Mouse (Mus musculus) gastrocnemius, adult 18-20 months (tissue): ENCODE measurements around the gene Atad3a. TPM values are rescaled to one million over a fixed set of nuclear protein-coding genes. Genes with fewer than 3 reads are reported as not detected.
"Not testable (repeated sequence)": the region's sequence is repeated elsewhere in the genome, so short reads cannot be mapped to it uniquely, and the experiment has no call there.

ENCODE experiments used
- DNase-seq: peaks from one replicate; pipeline ENCODE4 v3.0.0; 2021; ENCODE audit warnings: low spot score
- long read RNA-seq, 2 experiments: library from polyadenylated mRNA; stranded (forward); transcript quantifications; one replicate each; pipeline ENCODE4 v2.0.0; 2021
- total RNA-seq, 2 experiments: library from RNA; stranded (reverse); gene quantifications; 2 replicates each; pipeline ENCODE4 v1.2.3; 2021

Atad3a gene
- 10 to 100 TPM; 25.0 to 28.1 TPM for total RNA-seq
- long read RNA-seq, experiment 1, transcript Atad3a-201 (16 exons, 2,413 nt), result major isoform, 44 of 53 reads
- long read RNA-seq, experiment 1, partial matches to known transcripts, result 2 of 53 reads
- long read RNA-seq, experiment 1, other reads (novel, unspliced or antisense), result 7 of 53 reads
- long read RNA-seq, experiment 2, transcript Atad3a-201 (16 exons, 2,413 nt), result major isoform, 29 of 35 reads
- long read RNA-seq, experiment 2, partial matches to known transcripts, result 3 of 35 reads
- long read RNA-seq, experiment 2, other reads (novel, unspliced or antisense), result 3 of 35 reads

- DNase-seq, result peak; percentile 97
Observed at GRCm38 (mm10) chr4:155760613-155761355, at the start of gene Atad3a. Atad3a (minus strand) TSS chr4:155761093.

GRCm38 (mm10) chr4:155807841-155808240 is 46.9 kb upstream of the Atad3a start:
- no peak for DNase-seq

DNA sequence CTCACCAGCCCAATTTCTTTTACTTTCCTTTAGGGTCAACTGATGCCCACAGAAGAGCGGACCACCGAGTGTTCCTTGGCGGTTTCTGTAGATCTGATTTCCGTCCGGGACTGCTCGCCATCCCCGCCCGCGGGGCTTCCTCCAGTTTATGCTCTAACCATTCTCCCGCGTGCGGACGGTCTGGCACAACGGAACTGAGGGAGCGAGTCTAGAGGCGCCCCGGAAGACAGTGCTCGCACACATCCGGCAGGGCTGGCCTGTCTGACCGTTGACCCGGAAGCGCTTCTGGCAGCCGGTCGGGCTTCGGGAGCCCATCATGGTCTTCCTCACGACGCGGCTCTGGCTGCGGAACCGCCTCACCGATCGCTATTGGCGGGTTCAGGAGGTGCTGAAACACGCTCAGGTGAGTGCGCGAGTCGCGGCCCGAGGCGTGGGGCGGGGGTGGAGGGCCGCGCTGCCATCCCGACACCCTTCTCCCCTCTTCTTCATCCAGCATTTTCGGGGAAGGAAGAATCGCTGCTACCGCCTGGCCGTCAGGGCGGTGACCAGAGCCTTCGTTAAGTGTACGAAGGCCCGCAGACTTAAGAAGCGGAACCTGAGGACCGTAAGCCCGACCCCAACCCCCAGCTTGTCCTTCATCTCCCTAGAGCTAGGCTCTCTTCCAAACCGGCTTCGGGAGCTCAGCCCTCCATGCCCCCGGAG is 42.6 kb upstream of the Atad3a start:
- peak; percentile 97 for DNase-seq

DNA sequence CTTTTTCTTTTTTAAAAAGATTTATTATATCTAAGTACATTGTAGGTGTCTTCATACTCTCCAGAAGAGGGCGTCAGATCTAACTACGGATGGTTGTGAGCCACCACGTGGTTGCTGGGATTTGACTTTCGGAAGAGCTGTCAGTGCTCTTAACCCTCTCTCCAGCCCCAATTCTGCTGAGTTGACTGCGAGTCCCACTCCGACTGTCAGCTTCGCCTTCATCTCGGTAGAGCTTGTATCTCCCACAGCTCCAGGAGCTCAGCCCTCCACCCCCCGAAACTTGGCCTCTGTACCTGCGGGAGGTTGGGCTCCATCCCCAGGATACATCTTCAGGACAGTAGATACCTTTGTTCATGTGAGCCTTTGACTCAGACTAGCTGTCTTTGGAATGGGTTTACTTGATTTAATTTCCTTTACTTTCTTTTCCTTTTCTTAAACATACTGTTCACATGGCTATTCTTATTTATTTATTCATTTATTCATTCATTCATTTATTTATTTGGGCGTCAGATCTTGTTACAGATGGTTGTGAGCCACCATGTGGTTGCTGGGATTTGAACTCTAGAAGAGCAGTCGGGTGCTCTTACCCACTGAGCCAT is 41.9 kb upstream of the Atad3a start, which contains the start of gene Mrpl20:
TSS of gene Mrpl20 (plus strand) at position 138 of the 599 bp plus-strand sequence.
- no peak for DNase-seq

DNA sequence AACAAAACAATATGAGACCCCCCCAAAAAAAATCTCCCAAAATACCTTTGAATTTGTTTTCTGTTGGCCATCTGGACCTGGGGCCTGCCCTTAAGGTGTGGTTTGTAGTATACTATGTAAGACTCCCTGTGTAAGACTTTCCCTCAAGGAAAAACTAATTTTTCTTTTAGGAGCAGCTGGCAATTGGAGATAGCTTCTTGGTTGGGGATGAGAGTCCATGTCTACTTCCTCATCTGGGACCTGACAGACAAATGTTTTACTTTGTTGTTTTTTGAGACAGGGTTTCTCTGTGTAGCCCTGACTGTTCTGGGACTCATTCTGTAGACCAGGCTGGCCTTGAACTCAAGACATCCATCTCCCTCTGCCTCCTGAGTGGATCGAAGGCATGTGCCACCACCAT is 41.2 kb upstream of the Atad3a start:
- DNase-seq, result no peak

DNA sequence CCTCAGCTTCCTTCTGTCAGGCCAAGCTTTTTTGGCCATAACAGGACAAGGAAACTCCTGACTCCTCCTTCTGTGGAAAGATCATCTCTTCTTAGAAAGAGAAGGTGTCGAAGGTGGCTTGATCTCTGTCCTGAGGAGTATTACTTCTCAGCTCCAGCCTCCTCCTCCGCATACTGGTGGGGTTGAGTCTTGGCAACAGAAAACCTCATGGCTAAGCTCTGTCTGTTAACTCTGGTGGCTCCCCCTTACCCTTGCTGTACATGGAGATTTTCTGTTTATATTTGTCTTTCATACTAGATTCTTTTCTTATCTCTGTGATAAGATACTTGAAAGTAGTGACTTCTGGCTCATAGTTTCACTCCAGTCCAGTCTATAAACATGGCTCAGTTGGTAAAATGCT is 32.8 kb upstream of the Atad3a start:
- DNase-seq, result no peak

- no peak for DNase-seq
Observed at GRCm38 (mm10) chr4:155791240-155791933, 30.5 kb upstream of the Atad3a start.

DNA sequence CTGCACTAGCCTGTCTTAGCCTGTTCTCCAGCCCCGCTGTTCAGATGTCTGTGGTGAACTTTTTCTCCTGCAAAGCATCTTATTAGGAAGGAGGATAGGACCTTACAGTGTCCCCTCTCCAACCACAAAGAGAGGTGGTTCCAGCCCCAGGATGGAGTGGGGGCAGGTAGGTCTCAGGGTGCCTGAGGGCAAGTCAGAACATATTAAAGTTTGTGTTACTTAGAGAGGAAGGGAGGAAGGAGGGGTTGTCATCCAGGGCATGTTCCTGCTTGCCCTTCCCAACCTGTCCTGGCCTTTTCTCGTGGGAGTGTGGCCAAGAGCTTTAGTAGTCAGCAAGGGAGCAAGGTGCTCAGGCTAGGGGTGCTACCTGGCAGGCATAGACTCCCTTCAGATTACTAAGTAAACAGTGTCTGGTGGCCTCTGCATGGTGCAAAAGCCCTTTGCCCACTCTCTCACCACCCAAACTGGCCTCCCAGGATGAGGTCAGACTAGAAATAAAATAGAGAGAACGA is 29.8 kb upstream of the Atad3a start:
- no peak for DNase-seq

DNA sequence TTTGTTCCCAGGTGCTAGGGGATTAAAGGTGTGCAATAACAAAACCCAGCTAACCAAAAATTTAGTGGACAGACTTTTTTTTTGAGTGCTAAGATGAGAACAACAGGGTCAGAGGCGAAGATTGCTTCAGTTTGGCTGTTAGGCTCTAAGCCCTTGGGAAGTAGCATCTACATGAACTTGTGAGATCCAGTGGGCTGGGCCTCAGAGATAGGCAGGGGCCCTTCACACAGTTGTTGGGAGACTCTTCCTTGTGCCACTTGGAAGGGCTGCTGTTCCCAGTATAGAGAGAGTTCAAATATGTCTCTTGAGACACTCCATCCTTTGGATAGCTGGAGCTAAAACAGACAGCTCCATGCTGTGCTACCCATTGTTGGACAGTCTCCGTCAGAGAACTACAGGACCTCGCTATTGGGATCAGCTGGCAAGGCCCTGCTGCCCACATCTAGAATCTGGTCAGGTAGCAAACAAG is 29.2 kb upstream of the Atad3a start, which contains the start of gene Ankrd65:
TSS of gene Ankrd65 (plus strand) at position 419 of the 469 bp plus-strand sequence.
- DNase-seq, result no peak

DNA sequence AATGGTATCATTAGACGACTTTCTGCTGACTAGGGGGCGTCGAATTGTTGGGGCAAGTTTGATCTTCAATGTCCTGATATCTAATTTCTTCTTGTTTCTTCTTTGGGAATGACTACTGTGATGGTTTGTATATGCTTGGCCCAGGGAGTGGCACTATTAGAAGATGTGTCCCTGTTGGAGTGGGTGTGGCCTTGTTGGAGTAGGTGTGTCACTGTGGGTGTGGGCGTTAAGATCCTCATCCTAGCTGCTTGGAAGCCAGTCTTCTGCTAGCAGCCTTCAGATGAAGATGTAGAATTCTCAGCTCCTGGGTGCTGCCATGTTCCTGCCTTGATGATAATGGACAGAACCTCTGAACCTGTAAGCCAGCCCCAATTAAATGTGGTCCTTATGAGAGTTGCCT is 27.9 kb upstream of the Atad3a start:
- DNase-seq, result not testable (repeated sequence)

GRCm38 (mm10) chr4:155788300-155788699 is 27.4 kb upstream of the Atad3a start:
- DNase-seq, result no peak

- no peak for DNase-seq
Observed at GRCm38 (mm10) chr4:155785819-155786218, 24.9 kb upstream of the Atad3a start, which contains the start of gene Tmem88b. Tmem88b (minus strand) TSS chr4:155785874.

GRCm38 (mm10) chr4:155785246-155785645 is 24.4 kb upstream of the Atad3a start:
- DNase-seq, result no peak

DNA sequence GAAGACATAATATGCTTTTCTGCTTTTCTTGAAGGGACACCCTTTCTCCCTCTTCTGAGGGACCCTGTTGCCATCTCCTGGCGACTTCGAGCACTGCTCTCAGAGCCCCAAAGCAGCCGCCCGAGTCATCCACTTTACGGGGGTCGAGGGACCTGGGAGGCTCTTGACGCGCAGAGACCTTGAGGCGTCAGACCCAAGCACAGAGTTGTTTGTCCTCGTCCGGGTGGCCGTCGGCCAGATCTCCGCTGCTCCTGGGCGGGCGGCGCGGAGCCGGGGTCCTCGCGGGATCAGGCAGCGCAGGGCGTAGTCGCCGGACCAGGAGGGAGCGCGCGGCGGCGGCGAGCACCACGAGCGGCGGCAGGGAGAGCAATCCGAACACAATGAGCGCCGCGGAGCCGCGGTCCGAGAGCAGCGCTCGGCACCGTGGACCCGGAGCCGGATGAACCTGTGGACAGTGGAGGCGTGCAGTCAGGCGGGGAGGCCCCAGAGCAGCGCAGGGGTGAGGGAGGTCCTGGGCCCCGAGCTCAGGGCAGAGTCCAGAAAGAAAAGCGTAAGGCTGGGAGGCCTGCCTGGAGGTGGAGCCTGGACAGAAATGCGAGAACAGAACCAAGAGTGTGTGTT is 23.3 kb upstream of the Atad3a start:
- peak; percentile 89 for DNase-seq

DNA sequence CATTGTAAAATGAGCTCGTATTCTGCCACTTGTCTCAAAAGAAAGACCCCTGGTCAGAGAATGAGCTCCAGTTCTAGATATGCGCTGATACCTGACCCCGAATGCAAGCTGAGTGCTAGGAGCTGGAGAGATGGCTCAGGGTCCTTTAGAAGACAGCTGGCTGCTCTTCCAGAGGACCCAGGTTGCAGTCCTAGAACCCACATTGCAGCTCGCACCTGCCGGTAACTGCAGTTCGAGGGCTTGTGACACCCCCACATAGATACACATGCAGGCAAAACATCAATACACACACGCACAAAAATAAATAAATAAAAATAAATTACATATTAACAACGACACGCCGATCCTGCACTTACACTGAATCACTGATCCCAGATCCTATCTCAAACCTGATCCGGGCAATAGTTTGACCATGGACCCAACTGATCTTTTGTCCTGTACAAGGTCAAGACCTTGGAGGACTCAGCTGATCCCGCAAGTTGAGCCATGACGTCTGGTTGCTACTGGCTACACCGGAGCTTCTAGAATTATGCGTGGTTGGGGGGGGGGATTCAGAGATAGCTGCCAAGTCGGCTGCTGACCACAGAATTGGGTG is 22.7 kb upstream of the Atad3a start:
- no peak for DNase-seq

GRCm38 (mm10) chr4:155780895-155781294 is 20.0 kb upstream of the Atad3a start:
- DNase-seq, result peak; percentile 94

GRCm38 (mm10) chr4:155779498-155779897 is 18.6 kb upstream of the Atad3a start:
- DNase-seq, result no peak

DNA sequence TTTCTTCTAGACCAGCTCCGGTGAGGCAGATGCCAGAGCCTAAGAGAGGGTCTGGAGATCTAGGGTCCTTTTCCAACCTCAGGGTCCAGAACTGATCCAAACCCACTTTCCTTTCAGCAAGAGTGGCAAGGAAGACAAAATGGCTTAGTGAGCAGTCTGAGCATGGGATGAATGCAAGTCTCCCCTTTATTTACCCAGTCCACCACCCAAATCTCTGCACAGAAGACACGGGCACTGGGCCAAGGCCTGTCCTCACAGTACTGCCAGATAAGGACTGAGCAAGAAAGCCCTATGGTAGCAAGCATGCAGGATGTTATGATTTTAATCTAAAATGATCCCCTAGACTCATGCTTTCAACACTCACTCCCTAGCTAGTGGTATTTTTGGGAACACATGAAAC is 16.9 kb upstream of the Atad3a start:
- DNase-seq, result no peak

DNA sequence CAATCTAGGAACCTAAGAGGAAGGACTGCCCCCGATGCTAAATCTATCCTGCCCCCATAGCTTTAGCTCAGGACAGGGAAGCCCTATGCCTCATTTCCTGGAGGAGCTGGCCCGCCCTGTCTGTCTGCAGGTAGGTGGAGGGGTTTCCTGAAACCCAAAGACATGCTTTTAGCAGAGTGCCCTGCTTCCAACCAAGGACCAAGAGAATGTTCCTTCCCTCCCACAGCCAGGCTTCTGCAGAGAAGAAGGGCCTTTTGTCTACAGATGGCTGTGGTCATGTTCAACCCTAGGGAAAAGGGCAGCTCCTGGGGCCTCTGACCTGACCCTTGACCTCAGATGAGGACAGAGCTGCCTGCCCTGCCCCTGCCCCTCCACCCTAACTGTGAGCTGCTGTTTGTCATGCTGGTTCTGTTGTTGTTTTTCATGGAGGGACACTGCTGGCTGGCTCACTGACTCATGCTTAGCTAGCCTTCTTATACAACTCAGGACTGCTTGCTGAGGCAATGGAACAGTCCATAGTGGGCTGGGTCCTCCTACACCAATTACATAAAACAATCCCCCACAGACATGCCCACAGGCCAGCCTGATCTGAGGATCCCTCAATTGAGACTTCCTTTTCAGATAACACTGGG is 15.9 kb upstream of the Atad3a start:
- no peak for DNase-seq
